Mouse (Mus musculus) lung, postnatal 36 days (tissue): ENCODE data around the gene Hmbs.
"Not testable (repeated sequence)": the region's sequence is repeated elsewhere in the genome, so short reads cannot be mapped to it uniquely, and the experiment has no call there.

ENCODE experiments used
- DNase-seq: peaks from one replicate; pipeline ENCODE4 v3.0.0; 2022; ENCODE audit warnings: mixed read lengths

Hmbs gene

GRCm38 (mm10) chr9:44342605-44343004, 1.4 kb downstream of the Hmbs start:
- no peak for DNase-seq

GRCm38 (mm10) chr9:44342173-44342572, 1.9 kb downstream of the Hmbs start:
- DNase-seq = no peak

GRCm38 (mm10) chr9:44341487-44341886, 2.5 kb downstream of the Hmbs start:
- no peak for DNase-seq

- DNase-seq = no peak
Measured at GRCm38 (mm10) chr9:44338574-44338973, 5.5 kb downstream of the Hmbs start.

- no peak for DNase-seq
Measured at GRCm38 (mm10) chr9:44337436-44338169, 6.4 kb downstream of the Hmbs start.

- no peak for DNase-seq
Measured at GRCm38 (mm10) chr9:44336964-44337363, 7.1 kb downstream of the Hmbs start.

- not testable (repeated sequence) for DNase-seq
Measured at GRCm38 (mm10) chr9:44336513-44336912, 7.5 kb downstream of the Hmbs start.

- no peak for DNase-seq
Measured at GRCm38 (mm10) chr9:44336093-44336406, 8.0 kb downstream of the Hmbs start.

- DNase-seq = peak; percentile 27
Measured at GRCm38 (mm10) chr9:44335331-44336092, 8.5 kb downstream of the Hmbs start.

GRCm38 (mm10) chr9:44334396-44335330, 9.4 kb downstream of the Hmbs start, which contains the start of gene H2afx:
Gene H2afx (plus strand): TSS chr9:44334694.
- DNase-seq = peak; percentile 100

- no peak for DNase-seq
Measured at GRCm38 (mm10) chr9:44332918-44333638, 10.9 kb downstream of the Hmbs start.

- DNase-seq = no peak
Measured at GRCm38 (mm10) chr9:44330736-44331135, 13.3 kb downstream of the Hmbs start.

GRCm38 (mm10) chr9:44327926-44328325, 16.1 kb downstream of the Hmbs start:
- no peak for DNase-seq

- DNase-seq = peak; percentile 71
Measured at GRCm38 (mm10) chr9:44327064-44327711, 16.8 kb downstream of the Hmbs start.

GRCm38 (mm10) chr9:44326371-44327063, 17.5 kb downstream of the Hmbs start:
- DNase-seq = peak; percentile 94

GRCm38 (mm10) chr9:44325768-44326370, 18.2 kb downstream of the Hmbs start, which contains the start of gene Dpagt1:
Gene Dpagt1 (plus strand): TSS chr9:44326019.
- no peak for DNase-seq

- not testable (repeated sequence) for DNase-seq
Measured at GRCm38 (mm10) chr9:44325032-44325767, 18.8 kb downstream of the Hmbs start.

- DNase-seq = no peak
Measured at GRCm38 (mm10) chr9:44324147-44324546, 19.9 kb downstream of the Hmbs start.

GRCm38 (mm10) chr9:44323656-44324055, 20.4 kb downstream of the Hmbs start:
- not testable (repeated sequence) for DNase-seq

GRCm38 (mm10) chr9:44320799-44321133, 23.3 kb downstream of the Hmbs start:
- DNase-seq = no peak
